Mouse (Mus musculus) inflammation-experienced regulatory T-cells, adult 6 months (primary cell): ENCODE data around the gene Ankar. TPM values are rescaled to one million over a fixed set of nuclear protein-coding genes. Genes with fewer than 3 reads are reported as not detected.

Experiments used
- polyA plus RNA-seq, 3 experiments: library from polyadenylated mRNA; unstranded; fragments of 100-300 nt; shearing (Covaris generic); gene quantifications; one replicate each; pipeline ENCODE4 v1.2.1; 2017

Ankar gene
- polyA plus RNA-seq, 3 experiments from 2014 or later = 0.85 TPM; not detected in 2

Other genes with a start within 250 kb of the Ankar start
- gene March4, start 163.6 kb downstream of the Ankar start, polyA plus RNA-seq = not detected
- gene Smarcal1, start 117.3 kb downstream of the Ankar start, polyA plus RNA-seq = 10 to 100 TPM; 10.4 to 15.7 (median 13.7) TPM
- 1,000 to 10,000 TPM; 1,830 to 2,995 (median 2,931) TPM for gene Rpl37a, start 10.7 kb upstream of the Ankar start, polyA plus RNA-seq
- gene Igfbp2, start 123.9 kb upstream of the Ankar start, polyA plus RNA-seq = not detected
- gene Igfbp5, start 174.3 kb upstream of the Ankar start, polyA plus RNA-seq = under 1 TPM in 1 of 3 experiments, not detected in 2; 0.08 TPM